Mouse (Mus musculus): ENCODE results near the gene Cgnl1.
A peak's percentile ranks its signal among the peaks of the same experiment; 100 is the strongest.

The Cgnl1 gene

DNA sequence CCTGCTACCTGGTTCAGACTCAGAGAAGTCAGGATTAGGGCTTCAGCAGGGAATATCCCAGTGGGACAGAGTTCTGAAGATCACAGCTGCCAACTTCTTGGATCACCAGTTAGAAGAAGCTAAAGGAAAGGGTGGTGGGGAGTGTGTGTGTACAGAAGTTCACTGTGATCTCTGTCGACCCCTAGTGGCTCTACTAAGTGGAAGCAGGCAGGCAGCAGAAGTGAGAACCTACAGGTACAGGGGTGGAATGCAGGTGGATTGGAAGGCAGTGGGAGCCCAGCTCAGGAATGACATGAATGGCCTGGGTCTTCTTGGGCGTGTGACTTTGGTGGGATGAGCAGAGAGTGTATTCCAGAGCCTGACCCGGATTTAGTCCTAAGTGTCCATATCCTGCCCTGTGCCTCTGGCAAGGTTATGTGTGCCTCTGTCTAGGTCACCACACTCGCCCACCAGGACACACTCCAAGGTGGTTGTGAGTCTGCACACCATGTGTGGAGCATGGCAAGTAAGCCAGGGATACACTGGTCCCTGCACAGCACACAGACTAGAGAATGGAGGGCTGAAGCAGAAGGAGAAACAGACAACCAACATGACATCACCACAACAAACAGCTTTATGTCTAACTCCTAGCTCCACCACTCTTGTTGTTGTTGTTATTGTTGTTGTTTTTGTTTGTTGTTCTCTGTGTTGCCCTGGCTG lies 147.4 kb downstream of the Cgnl1 start:
- peak; percentile 85 for DNase-seq (ENCODE audit: low read depth, low spot score)

DNA sequence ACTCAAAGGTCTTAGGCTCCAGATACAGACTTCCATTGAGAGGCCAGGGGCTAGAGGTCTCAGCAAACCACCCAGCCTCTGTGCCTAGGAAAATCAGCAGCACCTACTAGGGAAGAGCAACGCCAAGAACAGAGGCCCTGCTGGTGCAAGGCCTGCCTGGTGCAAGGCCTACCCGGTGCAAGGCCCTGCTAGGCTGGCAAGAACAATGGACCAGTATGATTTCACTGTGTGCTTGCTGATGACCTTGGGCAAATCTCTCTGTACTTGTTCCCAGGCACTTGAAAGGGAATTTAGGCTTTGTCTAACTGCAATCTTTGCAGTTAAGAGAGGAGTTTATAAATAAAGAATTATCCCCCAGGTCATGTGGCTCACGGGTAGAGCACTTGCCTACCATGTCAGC lies 148.8 kb downstream of the Cgnl1 start:
- no peak for DNase-seq (ENCODE audit: low read depth, low spot score)

DNA sequence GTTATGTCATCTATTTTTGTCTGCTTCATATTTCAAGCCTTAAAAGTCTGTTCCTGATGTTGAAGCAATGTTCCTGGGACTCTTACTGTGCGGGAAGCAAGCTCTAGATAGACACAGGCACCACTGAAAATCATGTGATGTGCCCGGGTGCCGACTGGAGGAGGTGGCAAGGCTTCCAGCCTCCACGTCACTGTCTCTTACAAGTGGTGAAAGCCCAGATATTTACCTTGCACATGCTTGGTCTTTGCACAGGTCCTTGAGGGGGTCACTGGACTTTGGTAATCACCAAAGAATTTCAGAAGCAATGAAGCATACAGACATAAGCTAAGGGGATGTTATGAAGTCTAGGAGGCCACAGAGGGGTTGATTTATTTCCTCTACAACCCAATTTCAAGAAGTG lies 149.4 kb downstream of the Cgnl1 start:
- no peak for DNase-seq (ENCODE audit: low read depth, low spot score)

DNA sequence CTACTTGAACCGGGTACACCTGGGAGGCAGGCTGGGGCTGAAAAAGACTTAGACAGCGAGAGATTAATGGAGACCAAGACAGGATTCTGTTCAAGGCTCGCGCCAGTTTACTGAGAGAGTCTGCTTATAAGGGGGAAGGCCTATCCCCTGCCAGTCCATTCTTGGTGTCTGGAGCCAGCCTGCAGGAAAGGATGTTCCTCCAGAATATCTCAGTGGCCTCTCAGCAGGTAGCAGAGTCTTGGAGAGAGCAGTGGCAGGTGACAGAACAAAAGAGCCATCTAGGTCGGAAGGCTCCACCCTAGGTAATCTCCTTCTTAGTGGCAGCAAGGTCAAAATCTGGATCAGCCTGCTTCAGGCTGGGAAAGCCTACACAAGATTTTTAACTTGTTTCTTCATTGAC lies 151.3 kb downstream of the Cgnl1 start:
- peak; percentile 63 for DNase-seq (ENCODE audit: low read depth, low spot score)

DNA sequence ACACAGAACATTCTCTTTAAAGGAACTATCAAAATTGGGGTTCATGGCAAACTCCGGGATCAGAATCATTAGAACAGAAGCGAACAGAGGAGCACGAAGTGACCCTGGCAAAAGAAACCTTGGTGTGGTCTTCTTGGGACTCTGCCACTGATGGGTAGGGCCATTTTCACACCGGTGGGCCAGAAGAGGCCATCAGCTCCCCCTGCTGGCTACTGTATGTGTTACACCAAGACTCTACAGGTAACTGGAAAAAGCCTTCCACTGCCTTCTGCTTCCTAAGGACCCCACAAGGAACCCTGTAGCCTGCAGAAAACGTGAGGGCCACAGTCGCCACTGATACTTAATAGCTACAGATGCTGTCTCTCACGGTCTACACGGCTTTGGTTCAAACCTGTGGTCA lies 154.0 kb downstream of the Cgnl1 start:
- peak; percentile 65 for DNase-seq (ENCODE audit: low read depth, low spot score)

DNA sequence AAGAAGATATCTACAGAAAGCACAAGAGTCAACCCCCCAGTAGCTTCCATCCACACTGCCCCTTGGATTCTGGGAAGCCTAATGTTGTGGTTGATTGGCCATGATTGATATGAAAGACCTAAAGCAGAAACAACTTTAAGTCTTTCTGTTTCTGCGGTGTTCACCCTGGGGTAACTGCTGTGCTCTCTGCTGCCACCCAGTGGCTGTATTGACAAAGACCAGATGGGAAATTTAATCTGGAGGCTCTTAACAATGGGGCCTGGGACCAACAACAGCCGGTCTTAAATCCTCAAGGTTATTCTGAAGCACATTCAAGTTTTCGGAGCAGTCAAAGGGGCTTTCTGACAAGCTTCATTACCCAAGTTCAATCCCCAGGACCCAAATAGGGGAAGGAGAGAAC lies 155.2 kb downstream of the Cgnl1 start:
- peak; percentile 86 for DNase-seq (ENCODE audit: low read depth, low spot score)

DNA sequence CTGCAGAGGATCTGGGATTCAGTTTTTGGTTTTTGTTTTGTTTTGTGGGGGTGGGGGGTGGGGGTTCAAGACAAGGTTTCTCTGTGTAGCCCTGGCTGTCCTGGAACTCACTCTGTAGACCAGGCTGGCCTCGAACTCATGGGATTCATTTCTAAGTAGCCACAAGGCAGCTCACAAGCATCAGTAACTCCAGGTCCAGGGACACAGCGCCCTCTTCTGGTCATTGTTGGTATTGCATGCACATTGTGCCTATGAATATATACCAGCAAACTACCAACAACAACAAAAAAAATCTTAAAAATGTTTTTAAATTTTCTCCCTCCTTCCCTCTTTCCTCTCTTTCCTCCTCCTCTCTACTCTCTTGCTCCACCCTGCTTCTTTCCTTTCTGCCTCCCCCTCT lies 156.8 kb downstream of the Cgnl1 start:
- DNase-seq (ENCODE audit: low read depth, low spot score) = peak; percentile 69

DNA sequence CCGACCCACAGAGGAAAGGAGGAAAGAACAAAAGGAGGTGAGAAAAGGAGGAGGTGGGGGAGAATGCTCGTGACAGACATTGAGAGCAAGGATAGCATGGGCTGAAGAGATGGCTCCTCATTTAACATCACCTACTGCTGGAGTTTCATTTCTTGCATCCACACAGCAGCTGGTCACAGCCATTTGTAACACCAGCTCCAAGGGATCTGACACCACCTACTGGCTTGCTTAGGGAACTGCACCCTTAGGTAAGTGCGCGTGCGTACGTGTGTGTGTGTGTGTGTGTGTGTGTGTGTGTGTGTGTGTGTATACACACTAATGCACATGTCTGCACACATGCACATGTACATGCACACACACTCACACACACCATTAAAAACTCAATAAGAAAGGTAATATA lies 158.4 kb downstream of the Cgnl1 start:
- DNase-seq (ENCODE audit: low read depth, low spot score) = peak; percentile 70

DNA sequence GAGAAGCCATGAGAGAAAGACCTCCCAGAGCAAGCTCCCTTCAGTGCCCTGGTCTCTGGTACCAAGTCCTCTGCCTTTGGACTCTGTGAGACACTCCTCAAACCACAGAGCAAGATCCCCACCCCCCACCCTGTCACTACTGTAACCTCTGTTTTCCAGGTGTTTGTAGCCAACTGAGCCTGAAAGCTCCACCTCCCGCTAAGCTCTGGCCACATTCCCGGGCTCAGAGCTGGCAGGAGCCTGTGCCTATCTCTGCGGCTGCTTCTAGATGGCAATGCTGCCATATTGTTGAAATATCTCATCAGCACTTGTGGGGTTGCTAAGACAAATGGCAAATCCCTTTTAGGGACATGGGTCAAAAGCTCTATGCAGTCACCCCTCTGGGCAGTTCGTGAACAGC lies 159.5 kb downstream of the Cgnl1 start:
- no peak for DNase-seq (ENCODE audit: low read depth, low spot score)

DNA sequence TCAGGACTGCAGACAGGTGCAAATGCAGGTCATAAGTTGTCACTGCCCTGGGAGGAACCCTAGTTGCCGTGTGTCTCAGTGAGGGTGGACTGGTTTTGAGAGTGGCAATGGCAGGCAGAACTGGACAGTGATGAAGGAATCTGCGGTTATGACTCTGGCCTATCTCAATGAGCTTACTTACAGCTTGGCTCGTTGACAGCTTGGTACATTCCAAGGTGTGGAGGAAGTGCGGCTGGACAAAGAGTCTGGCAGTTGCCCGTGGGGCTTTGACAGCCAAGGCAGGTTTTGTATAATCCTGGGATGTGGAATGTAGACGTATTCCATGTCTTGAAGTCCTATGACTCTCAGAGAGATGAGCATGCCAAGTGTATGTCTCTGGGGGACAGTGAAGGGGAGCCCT lies 162.4 kb downstream of the Cgnl1 start:
- no peak for DNase-seq (ENCODE audit: low read depth, low spot score)

DNA sequence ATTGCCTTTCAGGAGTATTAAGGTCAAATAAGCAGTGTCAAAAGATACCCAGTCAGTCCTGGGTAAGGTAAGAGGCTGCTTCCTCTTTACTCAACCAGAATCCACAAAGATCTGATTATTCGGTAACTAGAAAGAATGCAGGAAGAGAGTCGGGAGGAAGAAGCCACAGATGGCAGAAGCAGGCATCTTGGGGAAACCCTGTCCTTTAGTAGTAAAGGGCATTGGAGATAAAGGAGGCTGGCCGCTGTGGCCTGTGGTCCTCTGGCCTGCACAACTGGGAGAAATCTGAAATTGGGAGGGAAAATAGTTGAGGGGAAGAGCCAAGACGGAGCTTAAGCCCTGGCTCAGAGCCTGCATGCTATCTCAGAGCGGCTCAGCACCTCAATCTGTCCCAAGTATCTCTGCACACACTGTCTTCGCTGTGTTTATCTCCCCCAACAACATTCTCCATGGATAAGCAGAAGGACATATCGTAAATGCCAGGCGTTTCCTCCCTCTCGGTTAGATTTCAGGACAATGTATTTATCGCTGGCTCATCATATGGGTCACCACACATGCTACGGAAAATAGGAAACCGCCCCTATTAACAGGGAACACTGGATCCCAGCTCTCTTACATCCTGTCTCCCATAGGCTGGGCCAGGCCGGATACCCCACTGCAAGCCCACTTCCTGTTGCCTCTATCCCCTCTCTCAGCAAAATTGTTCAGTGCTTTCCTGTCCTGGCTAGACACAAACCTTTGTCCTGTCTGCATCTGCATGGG lies 164.9 kb downstream of the Cgnl1 start:
- no peak for DNase-seq (ENCODE audit: low read depth, low spot score)

DNA sequence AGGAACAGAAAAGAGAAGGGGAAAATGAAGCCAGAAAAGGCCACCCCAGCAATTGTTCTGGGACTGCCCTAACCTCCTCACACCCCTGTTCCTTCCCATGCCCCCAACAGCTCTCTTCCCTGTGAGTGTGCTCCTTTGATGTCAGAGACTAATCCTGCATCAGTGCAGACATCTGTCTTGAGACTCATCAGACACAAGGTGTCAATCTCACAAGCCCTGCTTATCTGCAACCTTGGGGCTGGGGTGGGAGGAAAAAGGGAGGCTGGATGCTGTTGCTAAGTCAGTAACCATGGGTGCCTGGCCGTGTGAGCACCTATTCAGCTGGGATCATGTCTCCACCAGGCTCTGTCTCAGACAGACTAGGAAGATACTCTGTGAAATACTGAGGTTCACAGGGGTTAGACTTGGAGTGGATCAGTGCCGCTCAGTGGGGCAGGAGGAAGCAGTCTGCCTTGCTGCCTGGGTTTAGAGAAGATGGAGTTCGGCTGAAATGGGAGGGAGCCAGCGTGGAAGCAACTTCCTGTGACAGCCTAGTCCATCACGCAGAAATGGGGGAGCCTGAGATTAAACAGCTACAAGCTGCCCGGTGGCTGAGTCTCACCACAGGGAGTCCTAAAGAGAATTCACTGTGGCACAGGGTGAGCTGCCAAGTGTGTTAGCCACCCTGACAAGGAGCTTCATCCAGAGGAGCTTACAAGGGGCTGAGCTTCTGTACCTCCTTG lies 166.3 kb downstream of the Cgnl1 start:
- no peak for DNase-seq (ENCODE audit: low read depth, low spot score)

DNA sequence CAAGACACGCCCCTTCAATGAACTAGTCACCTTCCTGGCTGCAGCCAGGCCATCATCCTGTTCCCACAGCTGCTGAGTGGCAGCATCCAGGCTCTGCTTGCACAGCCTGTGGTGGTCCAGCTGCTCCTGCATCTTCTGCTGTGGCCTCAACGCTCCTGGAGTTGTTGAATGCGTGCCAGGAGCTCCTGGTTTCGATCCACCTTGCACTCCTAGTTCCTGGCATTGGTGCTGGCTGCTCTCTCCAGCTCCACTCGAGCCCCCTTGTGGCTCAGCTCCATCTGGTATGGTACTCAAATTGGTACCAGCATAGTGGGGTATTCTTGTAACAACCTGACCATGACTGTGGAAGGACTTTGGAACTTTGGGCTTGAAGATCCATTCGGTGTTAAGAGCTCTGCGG lies 171.5 kb downstream of the Cgnl1 start:
- no peak for DNase-seq (ENCODE audit: low read depth, low spot score)

DNA sequence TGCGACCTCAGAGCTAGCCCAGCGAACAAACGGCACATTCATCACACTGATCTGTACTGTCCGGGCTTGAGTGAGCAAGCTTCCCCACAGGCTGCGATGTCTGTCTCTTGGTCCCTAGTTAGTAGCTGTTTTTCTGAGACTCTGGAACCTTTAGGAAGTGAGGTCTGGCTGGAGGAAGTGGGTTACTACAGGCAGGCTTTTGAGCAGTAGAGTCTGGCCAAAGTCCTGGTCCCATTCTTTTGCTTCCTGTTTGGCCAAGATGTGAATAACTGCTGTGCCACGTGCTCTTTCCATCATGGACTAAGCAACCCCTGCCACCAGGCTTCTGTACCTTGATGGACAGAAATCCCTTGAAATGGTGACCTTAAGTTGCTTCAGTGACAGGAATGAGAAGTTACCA lies 174.5 kb downstream of the Cgnl1 start:
- no peak for DNase-seq (ENCODE audit: low read depth, low spot score)

DNA sequence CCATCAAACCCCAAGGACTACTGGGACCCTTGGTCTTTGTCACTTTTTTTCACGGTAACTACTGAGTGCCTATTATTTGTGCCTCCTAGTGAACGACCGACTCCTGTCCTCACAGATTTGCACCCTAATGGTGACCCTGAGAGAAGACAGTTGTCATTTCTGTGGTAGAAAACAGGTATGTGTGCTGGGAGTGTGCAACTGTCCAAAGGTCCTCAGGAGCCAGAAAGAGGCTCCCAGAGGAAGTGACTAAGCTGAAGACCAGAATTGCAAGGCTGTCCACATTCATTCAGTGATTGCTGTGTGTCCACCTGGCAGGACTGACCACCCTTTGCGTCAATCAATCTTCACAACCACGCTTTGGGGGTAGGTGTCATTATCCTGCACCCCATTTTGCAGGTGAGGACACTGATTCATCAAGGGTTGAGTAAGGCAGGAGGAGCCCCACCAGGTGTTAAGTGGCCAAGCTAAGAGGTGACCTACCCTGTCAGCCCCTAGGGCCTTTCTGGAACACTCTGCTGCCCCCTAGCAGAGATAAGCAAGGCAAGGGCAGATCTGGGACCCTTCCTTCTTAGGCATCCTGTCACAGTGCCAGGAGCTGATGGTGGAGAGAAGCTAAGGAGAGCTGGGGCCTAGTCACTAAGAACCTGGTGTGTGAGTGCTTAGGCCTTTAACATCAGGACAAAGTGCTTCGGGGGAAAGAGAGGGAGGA lies 178.7 kb downstream of the Cgnl1 start:
- DNase-seq (ENCODE audit: low read depth, low spot score) = no peak

DNA sequence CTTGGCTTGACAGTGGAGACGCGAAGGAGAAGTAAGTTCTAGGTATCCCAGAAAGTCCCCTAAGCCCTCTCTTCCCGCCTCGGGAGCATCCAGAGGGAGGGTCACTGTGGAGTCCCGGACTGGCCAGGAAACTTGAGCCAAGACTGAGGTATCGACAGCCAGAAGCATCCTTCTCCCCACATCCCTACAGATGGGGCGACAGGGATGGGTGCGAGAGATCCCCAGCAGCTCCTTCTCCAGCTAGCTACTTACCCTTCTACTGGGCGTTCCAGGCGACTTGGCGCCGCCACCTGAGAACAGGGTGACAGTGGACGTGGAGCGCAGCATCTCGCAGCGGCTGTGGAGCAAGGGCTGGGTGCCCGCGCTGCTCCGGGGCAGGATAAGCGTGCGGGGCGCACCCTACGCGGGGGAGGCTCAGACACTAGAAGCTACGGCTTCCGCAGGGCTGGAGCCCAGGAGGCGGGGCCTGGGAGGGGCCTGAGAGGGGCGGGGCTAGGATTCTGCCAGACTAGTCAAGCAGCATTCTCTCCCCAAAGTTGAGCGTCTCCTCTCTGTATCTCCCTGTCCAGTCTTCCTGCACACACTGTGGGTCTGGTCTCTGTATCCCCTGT lies 179.4 kb downstream of the Cgnl1 start, which contains the start of gene Myzap:
Myzap (minus strand) TSS at position 423 of the 611 bp plus-strand sequence.
- DNase-seq (ENCODE audit: low read depth, low spot score) = peak; percentile 87

DNA sequence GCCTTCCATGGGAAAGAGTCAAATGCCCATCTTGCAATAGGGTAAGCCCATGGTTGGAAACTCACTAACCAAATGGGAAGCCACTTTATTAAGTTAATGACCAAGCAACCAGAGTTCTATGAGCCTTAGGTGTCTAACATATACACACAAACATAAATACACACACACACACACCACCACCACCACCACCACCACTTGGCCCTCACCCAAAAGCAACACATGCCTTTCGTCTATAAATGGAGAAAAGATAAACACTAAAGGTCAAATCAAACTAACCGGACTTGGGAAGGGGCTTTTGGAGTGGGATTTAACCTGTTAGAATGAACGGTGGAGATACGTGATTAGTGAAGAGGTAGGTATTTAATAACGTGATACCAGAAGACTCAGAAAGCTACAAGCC lies 180.3 kb downstream of the Cgnl1 start:
- no peak for DNase-seq (ENCODE audit: low read depth, low spot score)

DNA sequence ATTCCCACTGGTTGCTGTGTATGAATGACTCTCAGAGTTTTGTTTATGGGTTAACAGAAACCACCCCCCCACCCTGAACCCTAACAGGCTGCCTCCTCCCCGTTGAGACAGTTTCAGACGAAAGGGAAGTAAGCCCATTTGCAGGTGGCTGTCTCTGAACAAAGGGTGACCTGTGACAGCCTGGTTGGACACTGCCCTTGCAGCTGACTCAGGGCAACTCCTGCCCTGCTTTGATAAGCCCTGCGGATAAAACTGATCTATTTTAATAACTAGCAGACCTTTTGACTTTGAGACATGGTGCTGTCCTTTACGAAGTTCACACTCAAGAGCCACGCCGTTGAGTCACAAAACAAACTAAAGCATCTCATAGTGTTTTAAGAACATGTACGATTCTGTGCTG lies 181.6 kb downstream of the Cgnl1 start:
- DNase-seq (ENCODE audit: low read depth, low spot score) = no peak

DNA sequence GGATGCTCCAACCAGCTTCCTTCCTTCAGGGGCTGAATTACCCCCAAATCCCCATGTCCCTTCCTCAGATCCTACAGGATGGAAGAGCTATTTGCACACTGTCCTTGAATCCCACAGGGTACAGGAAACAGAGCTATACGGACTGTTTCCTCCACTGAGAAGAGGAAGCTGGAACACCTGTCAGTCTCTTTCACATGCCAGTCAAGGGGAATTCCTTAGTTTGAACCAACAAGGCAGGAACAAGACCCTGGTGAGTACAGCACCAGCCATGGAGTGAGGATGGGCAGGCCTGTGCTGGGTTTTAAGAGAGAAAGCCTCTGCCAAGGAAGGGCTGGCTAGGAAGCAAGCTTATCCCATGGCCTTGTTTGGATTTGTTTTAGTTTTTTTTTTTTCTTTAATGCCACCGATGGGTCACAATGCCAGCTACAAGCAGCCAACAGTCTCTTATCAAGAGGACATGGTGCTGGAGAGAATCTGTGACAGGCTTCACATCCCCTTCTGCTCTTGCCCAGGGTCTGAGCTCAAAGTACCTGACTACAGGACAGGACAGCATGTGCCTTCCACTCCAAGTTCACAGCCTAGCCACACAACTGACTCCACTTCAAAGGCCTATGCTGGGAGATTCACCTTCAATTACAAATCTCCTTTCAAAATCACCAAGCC lies 182.3 kb downstream of the Cgnl1 start:
- no peak for DNase-seq (ENCODE audit: low read depth, low spot score)

DNA sequence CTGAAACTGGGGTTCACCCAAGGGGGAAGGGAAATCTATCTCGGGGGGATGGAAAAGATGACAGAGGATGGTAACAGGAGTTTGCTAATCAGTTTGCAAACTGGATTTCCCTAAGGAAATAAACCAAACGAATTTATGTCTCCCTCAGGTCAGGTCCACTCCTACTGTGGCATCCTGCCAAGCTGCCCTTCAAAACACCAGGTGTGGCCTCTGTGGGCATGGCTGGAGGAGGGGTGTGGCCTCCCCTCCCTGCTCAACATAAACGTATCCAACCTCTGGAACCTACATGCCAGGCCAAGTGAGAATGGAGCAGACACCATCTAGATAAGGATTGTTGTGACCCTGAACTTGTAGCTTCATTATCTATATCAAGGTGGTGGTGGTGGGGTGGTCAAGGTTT lies 185.0 kb downstream of the Cgnl1 start:
- DNase-seq (ENCODE audit: low read depth, low spot score) = no peak

DNA sequence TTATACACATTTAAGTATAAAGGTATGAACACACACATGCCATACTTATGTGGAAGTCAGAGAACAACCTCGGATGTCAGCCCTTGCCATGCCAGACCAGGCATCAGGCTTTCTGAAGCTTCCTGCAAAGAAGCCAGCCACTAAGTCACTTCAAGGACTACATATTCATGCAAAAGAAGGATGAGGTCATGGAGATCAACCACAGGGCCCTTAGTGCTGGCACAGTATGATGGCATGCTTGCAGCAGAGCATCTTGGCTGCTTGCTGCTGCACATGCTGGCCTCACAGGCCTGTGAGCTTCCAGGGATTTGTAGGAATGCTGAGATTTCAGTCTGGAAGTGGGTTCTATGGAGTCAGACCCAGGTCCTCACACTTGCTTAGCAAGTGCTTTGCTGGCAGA lies 188.6 kb downstream of the Cgnl1 start:
- no peak for DNase-seq (ENCODE audit: low read depth, low spot score)

Measured in R1 (cell line).